Mouse (Mus musculus): ENCODE measurements around the gene Nr2c2ap.
A peak's percentile ranks its signal among the peaks of the same experiment; 100 is the strongest.

Nr2c2ap gene

GRCm38 (mm10) chr8:70166504-70167110 lies 35.5 kb downstream of the Nr2c2ap start:
- peak; percentile 56 to 62 for DNase-seq

DNA sequence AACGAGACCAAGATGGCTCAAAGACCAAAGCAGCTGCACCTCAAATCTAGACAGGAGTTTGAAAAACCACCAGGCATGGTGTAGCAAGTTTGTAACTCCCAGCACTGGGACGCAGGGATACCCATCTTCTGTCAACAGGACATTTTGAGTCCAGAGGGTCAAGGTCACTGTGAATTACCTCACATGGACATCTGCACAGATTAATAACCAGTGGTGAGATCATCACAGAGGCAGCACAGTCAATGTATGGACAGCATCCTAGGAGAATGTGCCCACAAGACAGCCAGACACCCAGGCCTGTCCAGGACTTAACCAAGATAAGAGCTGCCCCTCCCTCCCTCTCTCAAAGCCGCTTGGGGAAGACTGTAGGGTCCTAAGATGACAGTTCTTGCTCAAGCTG lies 39.0 kb downstream of the Nr2c2ap start:
- no peak for DNase-seq

- no peak for DNase-seq
Measured at GRCm38 (mm10) chr8:70170748-70171147, 39.6 kb downstream of the Nr2c2ap start.

DNA sequence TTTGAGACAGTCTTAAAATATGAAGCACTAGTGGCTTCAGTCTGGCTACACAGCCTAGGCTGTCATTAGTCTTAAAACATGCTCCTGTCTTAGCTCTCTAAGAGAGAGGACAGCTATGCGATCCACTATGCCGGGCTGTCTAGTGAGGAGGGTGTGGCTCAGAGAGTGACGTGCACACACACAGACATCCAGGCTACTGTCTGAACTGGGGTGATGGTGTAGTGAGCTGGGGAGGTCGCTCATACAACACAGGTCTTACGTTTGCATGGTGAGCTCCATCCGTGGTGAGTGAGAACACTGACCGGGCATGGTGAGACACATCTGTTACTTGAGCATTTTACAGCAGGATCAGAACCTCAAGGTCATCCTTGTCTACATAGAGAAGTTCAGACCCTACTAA lies 40.1 kb downstream of the Nr2c2ap start:
- no peak for DNase-seq

DNA sequence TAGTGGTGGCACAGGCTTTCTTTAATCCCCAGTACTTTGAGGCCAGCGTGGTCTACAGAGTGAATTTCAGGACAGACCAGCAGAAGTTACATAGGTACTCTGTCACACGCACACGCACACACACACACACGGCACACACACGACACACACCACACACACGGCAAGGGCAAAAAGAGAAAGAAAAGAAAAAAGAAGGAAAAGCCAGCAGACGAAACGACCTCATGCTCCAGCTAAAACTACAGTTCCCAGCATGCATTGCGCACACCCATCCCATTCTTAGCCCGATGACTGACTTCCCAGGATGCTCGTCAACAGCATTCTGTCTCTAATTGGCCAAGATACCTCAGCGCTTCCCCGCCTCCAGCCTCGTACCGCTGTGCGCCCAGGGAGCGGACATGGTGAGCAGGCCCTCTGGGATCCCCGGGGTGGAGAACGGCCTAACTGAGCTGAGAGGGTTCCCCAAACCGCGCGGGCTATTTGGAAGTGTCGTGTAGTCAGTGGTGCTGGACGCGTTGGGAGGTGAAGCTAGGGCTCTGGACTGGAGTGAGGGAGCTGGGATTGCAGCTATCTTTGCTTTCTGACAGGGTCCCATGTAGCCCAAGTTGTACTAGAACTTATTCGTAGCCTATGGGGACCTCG lies 41.0 kb downstream of the Nr2c2ap start, which contains the start of gene Tmem161a:
TSS of gene Tmem161a (plus strand) at position 314 of the 639 bp plus-strand sequence.
- DNase-seq, result peak; percentile 82 to 90

GRCm38 (mm10) chr8:70173320-70173719 lies 42.2 kb downstream of the Nr2c2ap start:
- no peak for DNase-seq

- DNase-seq, result no peak
Measured at GRCm38 (mm10) chr8:70174079-70174478, 42.9 kb downstream of the Nr2c2ap start.

DNA sequence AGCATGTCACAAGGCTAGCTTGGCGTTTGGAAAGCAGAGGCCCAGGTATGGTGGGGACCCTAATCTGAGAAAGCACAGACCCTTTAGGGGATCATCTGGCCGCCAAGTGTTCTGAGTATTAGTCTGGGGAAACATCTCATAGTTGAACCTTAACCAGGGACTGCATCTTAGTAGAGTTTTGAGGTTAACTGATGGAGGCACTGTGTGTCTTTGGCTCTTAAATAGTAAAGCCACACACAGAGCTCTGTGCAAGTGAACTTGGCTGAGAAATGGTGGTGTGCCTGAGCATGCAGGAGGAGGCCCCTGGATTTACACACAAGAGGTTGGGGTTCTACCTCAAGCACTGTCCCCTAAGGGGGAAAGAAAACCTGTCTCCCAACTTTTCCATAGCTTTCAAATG lies 47.1 kb downstream of the Nr2c2ap start:
- no peak for DNase-seq

DNA sequence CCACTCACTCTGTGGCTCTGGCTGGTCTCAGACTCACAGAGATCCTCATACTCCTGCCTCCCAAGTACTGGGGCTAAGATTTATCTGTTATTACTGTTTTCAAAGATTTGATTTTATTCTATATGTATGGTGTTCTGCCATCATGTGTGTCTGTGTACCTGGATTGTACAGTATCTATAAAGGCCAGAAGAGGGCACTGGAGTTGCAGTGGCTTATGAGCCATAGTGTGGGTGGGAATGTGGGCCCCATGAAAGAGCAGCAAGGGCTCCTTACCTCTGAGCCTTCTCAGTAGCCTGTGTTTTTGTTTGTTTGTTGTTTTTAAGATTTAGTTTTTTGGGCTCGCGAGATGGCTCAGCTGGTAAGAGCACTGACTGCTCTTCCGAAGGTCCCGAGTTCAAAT lies 47.9 kb downstream of the Nr2c2ap start:
- DNase-seq, result no peak

- DNase-seq, result no peak
Measured at GRCm38 (mm10) chr8:70181212-70181902, 50.2 kb downstream of the Nr2c2ap start.

DNA sequence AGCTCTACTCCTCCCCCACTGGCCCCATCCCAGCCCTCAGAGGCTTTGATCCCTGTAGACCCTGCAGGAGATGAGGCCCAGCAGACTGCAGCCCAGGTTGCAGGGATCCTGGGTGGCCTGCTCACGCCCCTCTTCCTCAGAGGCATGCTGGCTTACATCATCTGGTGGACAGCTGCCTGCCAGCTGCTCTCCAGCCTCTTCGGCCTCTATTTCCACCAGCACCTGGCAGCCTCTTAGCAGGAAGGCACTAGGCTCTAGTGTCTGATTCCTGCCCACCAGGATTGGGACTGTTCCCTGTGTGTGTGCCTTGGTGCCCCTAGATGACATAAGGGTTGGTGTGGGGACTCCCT lies 50.7 kb downstream of the Nr2c2ap start:
- DNase-seq, result no peak

GRCm38 (mm10) chr8:70183194-70183593 lies 52.1 kb downstream of the Nr2c2ap start:
- no peak for DNase-seq
